ENCODE assay signal across 9 mouse cellular contexts in the genomic region with DNA sequence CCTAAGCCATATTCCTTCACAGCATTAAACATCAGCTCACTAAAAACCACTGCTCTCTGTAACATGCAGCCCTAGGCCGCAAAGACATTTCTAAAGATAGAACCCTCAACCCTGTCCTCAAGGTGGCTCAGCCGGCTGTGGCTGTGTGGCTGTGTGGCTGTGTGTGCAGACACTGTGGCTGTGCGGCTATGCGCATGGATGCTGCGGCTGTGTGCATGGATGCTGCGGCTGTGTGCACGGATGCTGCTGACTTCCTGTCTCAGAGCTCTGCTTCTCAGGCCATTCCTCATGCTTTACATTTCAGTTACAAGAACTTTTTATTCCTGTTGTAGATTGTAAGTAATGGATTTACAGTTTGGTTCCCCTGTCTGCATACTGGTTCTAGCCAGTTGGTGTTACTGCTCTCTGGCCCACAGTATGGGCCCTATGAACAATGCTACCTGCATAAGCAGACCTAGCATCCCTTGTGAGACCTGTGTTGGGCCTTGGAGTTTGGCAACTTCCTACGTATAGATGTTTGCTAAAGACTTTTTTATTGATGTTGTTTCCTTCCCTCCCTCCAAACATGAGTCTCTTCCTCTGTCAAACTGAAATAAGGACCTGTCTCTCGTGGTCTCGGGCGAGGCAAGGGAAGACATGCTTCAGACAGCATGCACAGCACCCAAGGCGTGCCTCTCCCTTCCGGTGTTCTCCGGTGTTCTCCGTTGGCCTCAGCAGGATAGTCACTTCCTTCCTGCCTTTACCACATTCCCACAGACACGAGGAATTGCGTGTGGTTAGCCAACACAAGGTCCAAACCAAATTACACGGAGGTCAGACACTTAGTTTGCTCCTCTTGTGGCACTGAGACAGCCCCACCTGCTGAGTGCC.
DNase-seq lines count a peak whose midpoint lies in the region; ATAC-seq and TF ChIP-seq lines count a peak whose summit lies in the region.
"Had no signal": no experiment of that assay in that cellular context is flagged by ENCODE, and none has a peak within 500 bp of the region (broad histone marks: within the 10 kb centered on the region; RNA-seq: fewer than 3 reads in every experiment).

No protein-coding gene starts in this region.

- TF ChIP-seq EP300 in liver, embryonic 14.5 days (IDR thresholded peaks at IDR 0.05; ENCODE audit: low read depth): no peak

- H3K4me1 ChIP-seq in liver, embryonic 14.5 days (replicated peaks; ENCODE audit: control insufficient read depth in 2 of 2, insufficient read depth in 2 of 2, low read length in 1 of 2): peaks cover 0 to 14% of the 10 kb centered on the region in 2 experiments; a peak in 2 of 4 replicates
- H3K4me1 ChIP-seq in liver, embryonic 11.5 days (replicated peaks; ENCODE audit: control insufficient read depth, insufficient read depth, low read length): peaks cover 12% of the 10 kb centered on the region
- peaks cover 82% of the 10 kb centered on the region for H3K4me1 ChIP-seq in forebrain, embryonic 13.5 days
- H3K4me1 ChIP-seq in megakaryocyte, embryonic 14.5 days: peaks cover 82% of the 10 kb centered on the region

- H3K9me3 ChIP-seq in liver, embryonic 14.5 days (ENCODE audit: control insufficient read depth, low read length): no peaks in the 10 kb centered on the region
- H3K9me3 ChIP-seq in liver, embryonic 11.5 days (ENCODE audit: control insufficient read depth, low read length): no peaks in the 10 kb centered on the region
- no peaks in the 10 kb centered on the region for H3K9me3 ChIP-seq in forebrain, embryonic 13.5 days (replicated peaks)
- H3K9me3 ChIP-seq in megakaryocyte, embryonic 14.5 days: no peaks in the 10 kb centered on the region

- ATAC-seq in liver, embryonic 14.5 days (ENCODE audit: insufficient read depth): no peak
- no peak for ATAC-seq in liver, embryonic 11.5 days (replicated peaks; ENCODE audit: low FRiP score)
- no peak for ATAC-seq in forebrain, embryonic 13.5 days

- no peak for DNase-seq in liver, embryonic 14.5 days (ENCODE audit: low read depth in 3 of 3, low spot score in 3 of 3)
- no peak for DNase-seq in liver, embryonic 11.5 days (ENCODE audit: low spot score)
- peak; percentile 72 for DNase-seq in thymus, postnatal 0 days (ENCODE audit: low spot score)
- DNase-seq in right cerebral cortex, adult 18-20 months: no peak
- no peak for DNase-seq in gastrocnemius, postnatal 10 days
- DNase-seq in urinary bladder, postnatal 4 days (ENCODE audit: low spot score in 2 of 2): no peak
- DNase-seq: adrenal gland, postnatal 25 days had no signal

- H3K4me2 ChIP-seq in liver, embryonic 14.5 days (ENCODE audit: low read depth): 0 out of 2 replicates have a peak overlapping the region, but pooled peaks have one; percentile 1
- H3K4me2 ChIP-seq in liver, embryonic 11.5 days: no peak overlapping the region
- H3K4me2 ChIP-seq in forebrain, embryonic 13.5 days: no peak overlapping the region

- H3K36me3 ChIP-seq in liver, embryonic 14.5 days (replicated peaks; ENCODE audit: control insufficient read depth, insufficient read depth, low read depth): no peaks in the 10 kb centered on the region
- no peaks in the 10 kb centered on the region for H3K36me3 ChIP-seq in liver, embryonic 11.5 days (ENCODE audit: control insufficient read depth, insufficient read depth, low read length)
- H3K36me3 ChIP-seq in forebrain, embryonic 13.5 days (ENCODE audit: poor library complexity, severe bottlenecking): no peaks in the 10 kb centered on the region
- H3K36me3 ChIP-seq in megakaryocyte, embryonic 14.5 days (replicated peaks; ENCODE audit: low read length): peaks cover 73% of the 10 kb centered on the region

- no peak for TF ChIP-seq CTCF in liver, embryonic 14.5 days (IDR thresholded peaks at IDR 0.05; ENCODE audit: low read depth)

- no peak overlapping the region for H3K27ac ChIP-seq in liver, embryonic 14.5 days
- H3K27ac ChIP-seq in liver, embryonic 11.5 days (ENCODE audit: low read depth, low read length): no peak overlapping the region
- H3K27ac ChIP-seq in forebrain, embryonic 13.5 days: peak overlapping the region; percentile 97

- H3K4me3 ChIP-seq in liver, embryonic 14.5 days (ENCODE audit: insufficient read depth in 1 of 2, low read depth in 2 of 2, low read length in 2 of 2): no peak overlapping the region
- no peak overlapping the region for H3K4me3 ChIP-seq in liver, embryonic 11.5 days (ENCODE audit: low read depth, low read length)
- no peak overlapping the region for H3K4me3 ChIP-seq in forebrain, embryonic 13.5 days
- H3K4me3 ChIP-seq in megakaryocyte, embryonic 14.5 days (replicated peaks): peak overlapping the region; percentile 84

- no peak overlapping the region for H3K9ac ChIP-seq in liver, embryonic 14.5 days (replicated peaks)
- H3K9ac ChIP-seq in liver, embryonic 11.5 days (ENCODE audit: low read depth, low read length): no peak overlapping the region
- 0 out of 2 replicates have a peak overlapping the region, but pooled peaks have one; percentile 23 for H3K9ac ChIP-seq in forebrain, embryonic 13.5 days

- H3K27me3 ChIP-seq in liver, embryonic 14.5 days (ENCODE audit: control insufficient read depth, insufficient read depth, low read length): no peaks in the 10 kb centered on the region
- H3K27me3 ChIP-seq in liver, embryonic 11.5 days (replicated peaks; ENCODE audit: control insufficient read depth, insufficient read depth, low read length): no peaks in the 10 kb centered on the region
- no peaks in the 10 kb centered on the region for H3K27me3 ChIP-seq in forebrain, embryonic 13.5 days
- no peaks in the 10 kb centered on the region for H3K27me3 ChIP-seq in megakaryocyte, embryonic 14.5 days (replicated peaks)

- WGBS in liver, embryonic 14.5 days (ENCODE audit: insufficient replicate concordance): 37% methylated on average over 18 of the region's 18 CpGs
- 60% methylated on average over 18 of the region's 18 CpGs for WGBS in liver, embryonic 11.5 days
- 77% methylated on average over 18 of the region's 18 CpGs for WGBS in forebrain, embryonic 13.5 days
